Mouse (Mus musculus): ENCODE results near the gene Peli1. TPM values are rescaled to one million over a fixed set of nuclear protein-coding genes. Genes with fewer than 3 reads are reported as not detected.

The Peli1 gene
- polyA plus RNA-seq (2015; fragmentation: Nextera tagmentation; extraction: Ambion mirVana), result 18.2 and 20.6 TPM in 2 replicates

DNA sequence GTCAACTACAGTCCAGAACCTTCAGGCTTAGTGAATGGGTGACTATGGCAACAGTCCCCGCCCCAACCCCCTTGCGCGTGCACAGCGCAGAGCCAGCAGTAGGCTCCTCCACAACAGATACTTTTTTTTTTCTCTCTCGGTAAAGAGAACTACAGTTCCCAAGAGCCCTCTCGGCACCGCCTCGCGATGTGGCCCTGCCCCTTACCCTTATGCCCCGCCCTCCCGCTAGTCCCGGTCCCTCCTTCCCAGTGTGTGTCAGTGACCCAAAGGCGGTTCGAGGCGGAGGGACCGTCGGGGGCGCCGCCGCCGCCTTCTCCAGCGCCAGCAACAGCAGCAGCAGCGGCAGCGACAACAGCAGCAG lies at the start of gene Peli1:
TSS of gene Peli1 (plus strand) at position 225 of the 361 bp plus-strand sequence.

Other genes with a start within 250 kb of the Peli1 start
- gene Vps54, start 148.0 kb downstream of the Peli1 start, polyA plus RNA-seq (2015; fragmentation: Nextera tagmentation; extraction: Ambion mirVana), result 8.0 and 10.1 TPM in 2 replicates

Data from spleen, postnatal 0 days (tissue).